Mouse (Mus musculus) MEL (cell line): ENCODE measurements at regions not wholly inside any gene's neighbourhood (a gene's known extent, or its start where the extent isn't known, plus 50 kb on each side); places are given as distances from the start of the nearest gene placed in this dataset.
A peak's percentile ranks its signal among the peaks of the same experiment; 100 is the strongest.

Source experiments
- DNase-seq: peaks from one replicate; pipeline ENCODE4 v3.0.0; 2011; ENCODE audit warnings: low read depth, low spot score
- H3K27ac ChIP-seq: 2 replicates; pipeline ENCODE4 v1.5.1; 2012; ENCODE audit warnings: low read depth, mild to moderate bottlenecking, control low read depth, low read length, moderate library complexity; ENCODE audit not compliant: control insufficient read depth
- H3K27me3 ChIP-seq, 2 experiments: fragments of 150-350 bp in 1 of 2; sonication (generic) in 1 of 2; 2 replicates each; pipeline ENCODE4 v1.6.1; 2012; ENCODE audit warnings: low read length in 2 of 2, mild to moderate bottlenecking in 2 of 2, improper control_type of control experiment in 1 of 2, moderate library complexity in 1 of 2; ENCODE audit not compliant: insufficient read depth in 2 of 2, control insufficient read depth in 1 of 2
- H3K36me3 ChIP-seq, 2 experiments: 2 replicates each; pipeline ENCODE4 v1.6.1; 2012 to 2014; ENCODE audit warnings: low read length in 2 of 2, improper control_type of control experiment in 1 of 2, inconsistent platforms in 1 of 2, mild to moderate bottlenecking in 1 of 2; ENCODE audit not compliant: insufficient read depth in 2 of 2, control insufficient read depth in 1 of 2
- H3K4me1 ChIP-seq, 2 experiments: fragments of 150-350 bp in 1 of 2; sonication (generic) in 1 of 2; 2 replicates each; pipeline ENCODE4 v1.6.1; 2012; ENCODE audit warnings: low read length in 2 of 2, improper control_type of control experiment in 1 of 2, mild to moderate bottlenecking in 1 of 2; ENCODE audit not compliant: insufficient read depth in 2 of 2, control insufficient read depth in 1 of 2
- H3K4me3 ChIP-seq, 2 experiments: fragments of 150-350 bp in 1 of 2; sonication (generic) in 1 of 2; 2 replicates each; pipeline ENCODE4 v1.5.1; 2012; ENCODE audit warnings: low read depth in 2 of 2, low read length in 2 of 2, mild to moderate bottlenecking in 2 of 2, moderate library complexity in 2 of 2, control low read depth in 1 of 2, improper control_type of control experiment in 1 of 2; ENCODE audit not compliant: control insufficient read depth in 1 of 2, insufficient read depth in 1 of 2
- H3K79me2 ChIP-seq: 2 replicates; pipeline ENCODE4 v1.6.1; 2012; ENCODE audit warnings: mild to moderate bottlenecking, low read length, moderate library complexity; ENCODE audit not compliant: control insufficient read depth, poor library complexity, insufficient read depth
- H3K9ac ChIP-seq: 2 replicates; pipeline ENCODE4 v1.6.1; 2012; ENCODE audit warnings: low read depth, mild to moderate bottlenecking, control low read depth, low read length, moderate library complexity; ENCODE audit not compliant: control insufficient read depth, poor library complexity, severe bottlenecking
- H3K9me3 ChIP-seq: fragments of 150-350 bp; sonication (generic); replicated peaks from 2 replicates; pipeline ENCODE4 v1.6.1; 2012; ENCODE audit warnings: mild to moderate bottlenecking, low read length, improper control_type of control experiment, moderate library complexity; ENCODE audit not compliant: insufficient read depth
- CHD2 ChIP-seq: IDR thresholded peaks from 2 replicates; pipeline ENCODE4 v1.6.1; 2011; ENCODE audit warnings: low read length, improper control_type of control experiment
- E2F4 ChIP-seq: IDR thresholded peaks from 2 replicates; pipeline ENCODE4 v1.6.1; 2011; ENCODE audit warnings: low read depth, low read length, improper control_type of control experiment, borderline replicate concordance
- ELF1 ChIP-seq: IDR thresholded peaks from 2 replicates; pipeline ENCODE4 v1.6.1; 2014; ENCODE audit warnings: low read depth, mild to moderate bottlenecking, inconsistent platforms, low read length, improper control_type of control experiment, moderate library complexity
- GABPA ChIP-seq: IDR thresholded peaks from 2 replicates; pipeline ENCODE4 v1.6.1; 2012; ENCODE audit warnings: low read depth, mild to moderate bottlenecking, inconsistent platforms, low read length, improper control_type of control experiment, moderate library complexity
- HCFC1 ChIP-seq: IDR thresholded peaks from 2 replicates; pipeline ENCODE4 v1.6.1; 2012; ENCODE audit warnings: low read depth, mild to moderate bottlenecking, inconsistent platforms, low read length, improper control_type of control experiment, moderate library complexity
- MAX ChIP-seq: IDR thresholded peaks from 2 replicates; pipeline ENCODE4 v1.6.1; 2011; ENCODE audit warnings: low read length, improper control_type of control experiment
- MEF2A ChIP-seq: IDR thresholded peaks from 2 replicates; pipeline ENCODE4 v1.6.1; 2014; ENCODE audit warnings: low read depth, mild to moderate bottlenecking, inconsistent platforms, low read length, improper control_type of control experiment; ENCODE audit not compliant: poor library complexity, insufficient replicate concordance, severe bottlenecking; ENCODE audit errors: extremely low read depth
- MXI1 ChIP-seq: IDR thresholded peaks from 2 replicates; pipeline ENCODE4 v1.6.1; 2011; ENCODE audit warnings: mild to moderate bottlenecking, low read depth, low read length, improper control_type of control experiment
- MYB ChIP-seq: IDR thresholded peaks from 2 replicates; pipeline ENCODE4 v1.6.1; 2011; ENCODE audit warnings: mild to moderate bottlenecking, low read depth, low read length, improper control_type of control experiment
- MYC ChIP-seq: IDR thresholded peaks from 2 replicates; pipeline ENCODE4 v1.6.1; 2011; ENCODE audit warnings: low read depth, mild to moderate bottlenecking, low read length, improper control_type of control experiment, moderate library complexity
- NELFE ChIP-seq: IDR thresholded peaks from 2 replicates; pipeline ENCODE4 v1.6.1; 2011; ENCODE audit warnings: low read depth, low read length, improper control_type of control experiment
- POLR2A ChIP-seq, 2 experiments: IDR thresholded peaks; 2 replicates each; pipeline ENCODE4 v1.6.1; 2011 to 2012; ENCODE audit warnings: low read length in 2 of 2, mild to moderate bottlenecking in 2 of 2, control low read depth in 1 of 2, improper control_type of control experiment in 1 of 2, low read depth in 1 of 2, moderate library complexity in 1 of 2; ENCODE audit not compliant: control insufficient read depth in 1 of 2, insufficient read depth in 1 of 2, poor library complexity in 1 of 2
- SIN3A ChIP-seq: IDR thresholded peaks from 2 replicates; pipeline ENCODE4 v1.6.1; 2012; ENCODE audit warnings: low read length, improper control_type of control experiment, inconsistent platforms
- TAL1 ChIP-seq: IDR thresholded peaks from 2 replicates; pipeline ENCODE4 v1.6.1; 2012; ENCODE audit warnings: mild to moderate bottlenecking, inconsistent platforms, low read length, moderate library complexity, mixed read lengths
- TBP ChIP-seq: IDR thresholded peaks from 2 replicates; pipeline ENCODE4 v1.8.0; 2011; ENCODE audit warnings: low read depth, low read length, improper control_type of control experiment
- TCF12 ChIP-seq: IDR thresholded peaks from 2 replicates; pipeline ENCODE4 v1.6.1; 2014; ENCODE audit warnings: low read depth, mild to moderate bottlenecking, inconsistent platforms, low read length, improper control_type of control experiment, moderate library complexity
- UBTF ChIP-seq: IDR thresholded peaks from 2 replicates; pipeline ENCODE4 v1.6.1; 2012; ENCODE audit warnings: low read depth, mild to moderate bottlenecking, inconsistent platforms, low read length, improper control_type of control experiment, moderate library complexity, borderline replicate concordance; ENCODE audit not compliant: insufficient read depth
- USF1 ChIP-seq: IDR thresholded peaks from 2 replicates; pipeline ENCODE4 v1.6.1; 2014; ENCODE audit warnings: low read depth, mild to moderate bottlenecking, inconsistent platforms, low read length, improper control_type of control experiment, moderate library complexity
- ZNF384 ChIP-seq: IDR thresholded peaks from 2 replicates; pipeline ENCODE4 v1.6.1; 2012; ENCODE audit warnings: low read depth, mild to moderate bottlenecking, inconsistent platforms, low read length, improper control_type of control experiment

DNA sequence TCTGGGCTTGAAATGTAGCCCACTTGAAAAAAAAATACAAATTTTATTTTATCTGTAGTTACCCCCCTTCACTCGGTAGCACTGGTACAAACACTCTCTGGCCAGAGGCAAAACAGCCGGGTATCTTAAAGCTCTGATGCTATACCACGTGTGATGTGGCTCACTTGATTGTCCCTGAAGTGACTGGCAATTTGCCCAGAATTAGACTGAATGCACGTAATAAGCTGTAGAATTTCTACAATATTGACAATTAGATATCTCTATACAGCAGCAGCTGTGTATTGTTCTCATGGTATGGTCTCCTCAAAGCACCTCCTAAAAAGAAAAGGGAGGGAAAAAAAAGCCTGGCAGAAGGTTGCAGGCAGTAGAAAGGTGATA, 179.2 kb upstream of the Tbc1d5 start:
- H3K27ac ChIP-seq, result no peak overlapping the region
- no peaks in the 10 kb centered on the region for H3K9me3 ChIP-seq
- DNase-seq, result peak; percentile 65
- H3K79me2 ChIP-seq, result no peaks in the 10 kb centered on the region
- H3K4me1 ChIP-seq, result peaks cover 0 to 3% of the 10 kb centered on the region in 2 experiments; a peak in 1 of 4 replicates
- H3K9ac ChIP-seq, result no peak overlapping the region
- no peaks in the 10 kb centered on the region for H3K27me3 ChIP-seq
- TF ChIP-seq MYC (0 out of 2 replicates have a peak, but pooled peaks have one; percentile 24), USF1 (peak; percentile 36; the same call in 1 of the 2 replicates), MXI1 (peak; percentile 23; the same call in 1 of the 2 replicates), POLR2A (IDR thresholded peaks at IDR 0.05; ENCODE audit: control insufficient read depth in 1 of 2, insufficient read depth in 1 of 2, low read depth in 1 of 2, low read length in 2 of 2, poor library complexity in 1 of 2) (no peak)
- TF ChIP-seq, all 39 proteins: peak for 3
- no peak overlapping the region for H3K4me3 ChIP-seq
- no peaks in the 10 kb centered on the region for H3K36me3 ChIP-seq

DNA sequence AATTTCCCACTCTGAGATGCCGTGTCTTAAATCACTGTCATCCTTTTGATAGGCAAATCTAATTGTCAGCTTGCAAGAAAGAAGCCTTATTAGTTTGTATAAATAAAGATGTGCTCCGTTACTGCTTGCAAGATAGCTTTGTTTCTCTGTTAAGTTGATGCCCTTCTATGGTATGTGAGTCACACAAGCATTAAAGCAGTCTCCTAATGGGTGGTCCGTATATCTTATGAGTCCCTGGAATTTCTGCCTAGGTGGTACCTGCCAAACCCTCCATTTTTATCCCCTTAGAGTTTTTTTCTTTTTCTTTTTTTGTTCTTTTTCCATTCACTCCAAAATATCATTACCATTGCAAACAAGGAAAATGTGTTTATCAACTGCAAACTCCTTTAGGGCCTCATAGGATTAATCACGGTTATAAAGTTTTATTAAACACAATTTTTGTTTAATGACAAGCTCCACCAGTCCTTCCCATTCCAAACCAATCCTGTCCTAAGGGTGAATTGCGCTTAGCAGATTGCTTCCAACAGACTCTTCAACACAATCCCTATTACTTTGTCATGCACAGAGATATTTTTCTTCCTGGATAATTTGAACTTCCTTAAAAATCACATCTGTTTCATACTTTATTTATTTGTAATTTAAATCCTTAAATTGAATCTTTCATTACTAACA, 178.7 kb upstream of the Tbc1d5 start:
- Histone ChIP-seq H3K4me1 (peaks cover 0 to 3% of the 10 kb centered on the region in 2 experiments; a peak in 1 of 4 replicates), H3K36me3 (no peaks in the 10 kb centered on the region), H3K79me2 (no peaks in the 10 kb centered on the region), H3K27ac (no peak overlapping the region), H3K4me3 (no peak overlapping the region), H3K9me3 (no peaks in the 10 kb centered on the region)
- DNase-seq, result no peak
- TF ChIP-seq HCFC1 (no peak), TAL1 (no peak), E2F4 (no peak), TBP (no peak), CHD2 (no peak), MEF2A (no peak), GABPA (no peak), NELFE (no peak), TCF12 (no peak), UBTF (no peak), SIN3A (no peak), ELF1 (no peak), MYB (no peak), ZNF384 (no peak), MAX (no peak)
- TF ChIP-seq, all 39 proteins: peak for 0
- no peak overlapping the region for H3K9ac ChIP-seq
- H3K27me3 ChIP-seq, result no peaks in the 10 kb centered on the region
